Mouse (Mus musculus) kidney, postnatal 0 days (tissue): Measurements from ENCODE around the gene Agbl4. TPM values are rescaled to one million over a fixed set of nuclear protein-coding genes. Genes with fewer than 3 reads are reported as not detected.

Source experiments
- ATAC-seq: fragments of 200-750 bp; cut with Nextera tagmentation; replicated peaks from 2 replicates; pipeline ENCODE4 v1.8.0; 2017; ENCODE audit warnings: low read depth, moderate number of reproducible peaks, moderate TSS enrichment, moderate library complexity; ENCODE audit not compliant: low FRiP score
- DNase-seq: peaks from one replicate; pipeline ENCODE4 v3.0.0-alpha.2; 2016; ENCODE audit warnings: low spot score
- H3K27ac ChIP-seq: fragments of 300-500 bp; sonication (generic); 2 replicates; pipeline ENCODE4 v1.5.1; 2014; ENCODE audit warnings: mild to moderate bottlenecking
- H3K27me3 ChIP-seq: fragments of 300-500 bp; sonication (generic); 2 replicates; pipeline ENCODE4 v1.6.1; 2014; ENCODE audit warnings: low read length, mixed read lengths; ENCODE audit not compliant: insufficient read depth
- H3K36me3 ChIP-seq: fragments of 300-500 bp; sonication (generic); 2 replicates; pipeline ENCODE4 v1.6.1; 2014; ENCODE audit warnings: low read length, mixed read lengths; ENCODE audit not compliant: insufficient read depth
- H3K4me1 ChIP-seq: fragments of 300-500 bp; sonication (generic); replicated peaks from 2 replicates; pipeline ENCODE4 v1.6.1; 2014; ENCODE audit warnings: antibody characterized with exemption, low read length, mixed read lengths; ENCODE audit not compliant: insufficient read depth
- H3K4me2 ChIP-seq: fragments of 300-500 bp; sonication (generic); 2 replicates; pipeline ENCODE4 v1.6.1; 2014; ENCODE audit warnings: mild to moderate bottlenecking, low read length, moderate library complexity, mixed read lengths
- H3K4me3 ChIP-seq: fragments of 300-500 bp; sonication (generic); replicated peaks from 2 replicates; pipeline ENCODE4 v1.5.1; 2014; ENCODE audit warnings: low read depth, low read length
- H3K9ac ChIP-seq: fragments of 300-500 bp; sonication (generic); 2 replicates; pipeline ENCODE4 v1.6.1; 2014; ENCODE audit warnings: low read depth, low read length
- H3K9me3 ChIP-seq: fragments of 300-500 bp; sonication (generic); replicated peaks from 2 replicates; pipeline ENCODE4 v1.6.1; 2016; ENCODE audit warnings: low read length, inconsistent platforms, mixed read lengths
- CTCF ChIP-seq: IDR thresholded peaks from 2 replicates; pipeline ENCODE4 v1.5.1; 2016; ENCODE audit warnings: antibody characterized with exemption, low read depth, mild to moderate bottlenecking, moderate library complexity
- WGBS: fragments of 180-500 bp; shearing (Covaris S2); extraction: QIAGEN DNeasy Blood & Tissue Kit; methylation state at CpG from one replicate; pipeline ENCODE4 v1.1.7; 2014; 5-methylcytosine and 5-hydroxymethylcytosine counted together
- polyA plus RNA-seq: library from polyadenylated mRNA; unstranded; fragments of >200 nt; fragmentation: Nextera tagmentation; extraction: Ambion mirVana; gene quantifications from 2 replicates; pipeline ENCODE4 v1.2.1, GENCODE M21; 2015

Gene Agbl4
- polyA plus RNA-seq, 1 experiment from 2014 or later: 0.28 TPM

GRCm38 (mm10) chr4:111682793-111683192 lies 1285.3 kb downstream of the Agbl4 start:
- no peak overlapping the region for H3K4me3 ChIP-seq
- H3K27me3 ChIP-seq: no peaks in the 10 kb centered on the region
- DNase-seq (no peak), ATAC-seq (no peak)
- WGBS: 80% methylated on average over 3 of the region's 3 CpGs
- H3K9ac ChIP-seq: no peak overlapping the region
- H3K36me3 ChIP-seq: no peaks in the 10 kb centered on the region
- H3K27ac ChIP-seq: no peak overlapping the region
- no peaks in the 10 kb centered on the region for H3K4me1 ChIP-seq
- no peak overlapping the region for H3K4me2 ChIP-seq
- no peaks in the 10 kb centered on the region for H3K9me3 ChIP-seq
- TF ChIP-seq CTCF: no peak

- WGBS: 53% methylated on average over 5 of the region's 5 CpGs
- Histone ChIP-seq H3K4me3 (no peak overlapping the region), H3K4me1 (no peaks in the 10 kb centered on the region), H3K36me3 (no peaks in the 10 kb centered on the region), H3K9ac (no peak overlapping the region), H3K9me3 (no peaks in the 10 kb centered on the region), H3K4me2 (no peak overlapping the region), H3K27ac (no peak overlapping the region), H3K27me3 (no peaks in the 10 kb centered on the region)
- no peak for DNase-seq
- TF ChIP-seq CTCF: no peak
- ATAC-seq: no peak
Observed at GRCm38 (mm10) chr4:111683843-111684242, 1286.4 kb downstream of the Agbl4 start.

- 87% methylated on average over 2 of the region's 2 CpGs for WGBS
- no peak for TF ChIP-seq CTCF
- DNase-seq: no peak
- no peak overlapping the region for H3K9ac ChIP-seq
- H3K4me2 ChIP-seq: no peak overlapping the region
- no peak for ATAC-seq
- no peak overlapping the region for H3K4me3 ChIP-seq
- no peaks in the 10 kb centered on the region for H3K36me3 ChIP-seq
- no peaks in the 10 kb centered on the region for H3K9me3 ChIP-seq
- H3K27me3 ChIP-seq: no peaks in the 10 kb centered on the region
- H3K4me1 ChIP-seq: no peaks in the 10 kb centered on the region
- H3K27ac ChIP-seq: no peak overlapping the region
Observed at GRCm38 (mm10) chr4:111685951-111686350, 1288.5 kb downstream of the Agbl4 start.

- Histone ChIP-seq H3K9me3 (no peaks in the 10 kb centered on the region), H3K27ac (no peak overlapping the region), H3K36me3 (no peaks in the 10 kb centered on the region), H3K4me2 (peak overlapping the region; percentile 48; the same call in 1 of the 2 replicates), H3K4me1 (no peaks in the 10 kb centered on the region), H3K4me3 (no peak overlapping the region), H3K9ac (no peak overlapping the region), H3K27me3 (no peaks in the 10 kb centered on the region)
- WGBS: 5% methylated on average over 9 of the region's 9 CpGs
- DNase-seq: peak; percentile 85
- peak; percentile 65; the same call in 1 of the 2 replicates for ATAC-seq
- TF ChIP-seq CTCF: peak; percentile 82
Observed at GRCm38 (mm10) chr4:111686951-111687350, 1289.5 kb downstream of the Agbl4 start.

GRCm38 (mm10) chr4:111687613-111688012 lies 1290.2 kb downstream of the Agbl4 start:
- no peaks in the 10 kb centered on the region for H3K27me3 ChIP-seq
- H3K36me3 ChIP-seq: no peaks in the 10 kb centered on the region

GRCm38 (mm10) chr4:111691057-111691543 lies 1293.6 kb downstream of the Agbl4 start:
- no peak overlapping the region for H3K27ac ChIP-seq
- ATAC-seq (no peak), DNase-seq (peak; percentile 36)
- no peaks in the 10 kb centered on the region for H3K4me1 ChIP-seq
- no peaks in the 10 kb centered on the region for H3K36me3 ChIP-seq
- H3K4me3 ChIP-seq: no peak overlapping the region
- no peak overlapping the region for H3K4me2 ChIP-seq
- no peaks in the 10 kb centered on the region for H3K9me3 ChIP-seq
- no peak for TF ChIP-seq CTCF
- WGBS: 52% methylated on average over 5 of the region's 5 CpGs
- no peaks in the 10 kb centered on the region for H3K27me3 ChIP-seq
- no peak overlapping the region for H3K9ac ChIP-seq

More at GRCm38 (mm10) chr4:111687613-111688012, 1290.2 kb downstream of the Agbl4 start:
- DNase-seq (peak; percentile 90), ATAC-seq (no peak)
- Histone ChIP-seq H3K4me2 (peak overlapping the region; percentile 48), H3K9ac (no peak overlapping the region), H3K4me3 (peak overlapping the region; percentile 7; the same call in 1 of the 2 replicates), H3K27ac (no peak overlapping the region), H3K4me1 (no peaks in the 10 kb centered on the region), H3K9me3 (no peaks in the 10 kb centered on the region)
- 11% methylated on average over 6 of the region's 6 CpGs for WGBS
- peak; percentile 88 for TF ChIP-seq CTCF

- H3K27me3 ChIP-seq: no peaks in the 10 kb centered on the region
- DNase-seq (no peak), ATAC-seq (no peak)
- H3K4me2 ChIP-seq: no peak overlapping the region
- no peak for TF ChIP-seq CTCF
- 64% methylated on average over 1 of the region's 1 CpGs for WGBS
- H3K4me3 ChIP-seq: no peak overlapping the region
- no peak overlapping the region for H3K9ac ChIP-seq
- 0 out of 2 replicates have a peak overlapping the region, but pooled peaks have one; percentile 5 for H3K27ac ChIP-seq
- no peaks in the 10 kb centered on the region for H3K36me3 ChIP-seq
- H3K4me1 ChIP-seq: no peaks in the 10 kb centered on the region
- no peaks in the 10 kb centered on the region for H3K9me3 ChIP-seq
Observed at GRCm38 (mm10) chr4:111701381-111701780, 1303.9 kb downstream of the Agbl4 start.
